Mouse (Mus musculus): ENCODE measurements around the gene Dis3l2.

Gene Dis3l2

GRCm38 (mm10) chr1:86916355-86916984, 212.9 kb downstream of the Dis3l2 start:
- peak; percentile 2 for DNase-seq (ENCODE audit: low spot score)

DNA sequence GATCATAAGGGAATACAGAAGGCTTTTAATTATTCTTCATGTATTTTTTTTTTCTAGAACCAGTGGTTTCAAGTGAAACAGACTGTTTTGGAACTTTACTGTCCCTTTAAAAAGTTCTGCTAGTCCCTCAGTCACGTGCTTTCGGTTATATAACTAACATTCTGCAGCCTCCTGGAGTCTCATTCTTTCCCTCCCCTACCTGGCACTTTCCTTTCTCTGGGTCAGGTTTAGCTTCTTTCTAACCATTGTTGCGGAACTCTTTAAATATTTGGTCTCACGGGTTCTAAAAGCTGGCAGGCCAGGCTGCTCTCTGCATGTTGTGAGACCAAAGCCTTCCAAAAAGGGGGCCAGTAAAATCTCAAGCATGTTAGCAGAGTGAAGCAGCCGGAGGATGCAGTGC, 222.2 kb downstream of the Dis3l2 start:
- no peak for DNase-seq (ENCODE audit: low spot score)

GRCm38 (mm10) chr1:86931606-86932379, 228.2 kb downstream of the Dis3l2 start:
- no peak for DNase-seq (ENCODE audit: low spot score)

GRCm38 (mm10) chr1:86932810-86933209, 229.2 kb downstream of the Dis3l2 start:
- DNase-seq (ENCODE audit: low spot score), result no peak

GRCm38 (mm10) chr1:86933656-86934055, 230.0 kb downstream of the Dis3l2 start:
- DNase-seq (ENCODE audit: low spot score), result no peak

DNA sequence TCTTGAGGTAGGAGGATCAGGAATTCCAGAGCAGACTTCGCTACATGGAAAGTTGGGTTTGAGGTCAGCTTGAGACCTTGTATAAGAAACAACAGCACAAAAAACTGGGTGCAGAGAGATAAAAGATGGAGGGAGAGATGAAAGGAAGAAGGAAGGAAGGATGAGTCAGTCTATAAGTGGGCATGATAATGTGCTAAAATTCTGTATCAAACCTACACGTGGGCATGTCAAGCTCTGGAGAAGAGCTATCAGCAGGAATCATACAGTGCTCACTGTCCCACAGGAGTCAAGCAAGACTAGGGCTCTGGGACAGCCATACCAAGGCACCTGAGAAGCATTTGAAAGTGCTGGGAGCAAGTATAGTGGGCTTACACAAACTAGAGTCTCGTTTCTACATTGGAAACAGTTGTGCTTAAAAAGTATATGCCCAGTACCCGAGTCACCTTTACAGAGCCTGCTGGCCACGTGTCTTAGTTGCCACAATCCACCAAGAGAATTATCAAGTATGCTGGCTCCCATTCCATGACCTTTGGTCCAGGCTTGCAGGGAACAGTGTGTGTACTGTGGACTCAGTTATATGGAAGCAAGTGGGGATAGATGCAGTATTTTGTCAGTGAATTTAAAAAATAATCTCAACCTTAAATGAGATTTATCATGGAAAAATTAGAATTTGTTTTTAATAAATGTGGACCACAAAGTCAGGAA, 248.0 kb downstream of the Dis3l2 start:
- DNase-seq (ENCODE audit: low spot score), result no peak

DNA sequence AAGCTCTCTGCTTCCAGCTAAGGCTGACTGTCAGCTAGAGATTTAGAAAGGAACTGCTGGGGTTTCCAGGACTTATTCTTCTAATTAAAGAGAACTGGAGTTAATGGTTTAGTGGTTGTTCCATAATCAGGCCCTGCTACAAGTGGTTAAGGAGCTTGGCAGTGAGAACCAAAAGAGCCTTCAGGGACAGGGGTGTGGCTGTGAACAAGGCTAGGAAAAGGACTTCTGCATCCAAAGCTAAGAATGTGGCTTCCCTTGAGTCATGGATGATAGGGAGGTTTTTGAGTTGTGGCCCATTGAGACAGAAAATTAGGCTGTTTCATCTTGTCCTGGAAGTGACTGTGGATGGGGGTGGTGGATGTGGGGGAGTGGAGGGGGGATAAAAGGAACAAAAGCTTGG, 252.2 kb downstream of the Dis3l2 start:
- no peak for DNase-seq (ENCODE audit: low spot score)

DNA sequence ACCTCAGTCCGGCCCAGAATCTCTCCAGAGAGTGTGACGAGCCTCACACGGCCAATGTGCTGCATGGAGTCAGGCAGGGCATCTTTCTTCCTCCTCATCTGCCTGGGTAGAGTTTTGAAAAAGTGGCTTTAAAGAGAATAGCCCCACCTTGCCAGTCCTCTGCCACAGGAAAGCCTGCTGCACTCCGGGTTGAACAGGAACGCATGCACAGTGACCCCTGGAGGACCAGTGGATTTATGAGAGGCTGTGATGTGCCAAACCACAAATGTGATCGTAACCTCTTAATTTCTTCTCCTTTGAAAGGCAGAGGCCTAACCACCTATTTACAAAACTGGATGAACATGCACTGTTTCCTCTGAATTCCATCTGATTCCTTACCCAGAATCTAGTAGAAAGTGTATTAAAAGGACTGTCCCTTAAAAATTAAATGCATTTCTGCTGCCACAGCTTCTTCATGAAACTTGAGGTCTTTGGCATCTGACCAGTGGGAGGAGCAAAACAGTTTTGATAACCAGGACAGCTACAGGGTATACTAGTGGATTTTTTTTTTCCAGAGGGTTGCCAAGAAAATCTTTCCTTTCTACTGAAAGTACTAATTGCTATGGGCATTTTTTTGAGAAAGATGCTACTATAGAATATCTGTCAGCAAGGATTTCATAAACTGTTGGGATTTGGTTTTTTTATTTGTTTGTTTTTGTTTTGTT, 264.8 kb downstream of the Dis3l2 start:
- no peak for DNase-seq (ENCODE audit: low spot score)

DNA sequence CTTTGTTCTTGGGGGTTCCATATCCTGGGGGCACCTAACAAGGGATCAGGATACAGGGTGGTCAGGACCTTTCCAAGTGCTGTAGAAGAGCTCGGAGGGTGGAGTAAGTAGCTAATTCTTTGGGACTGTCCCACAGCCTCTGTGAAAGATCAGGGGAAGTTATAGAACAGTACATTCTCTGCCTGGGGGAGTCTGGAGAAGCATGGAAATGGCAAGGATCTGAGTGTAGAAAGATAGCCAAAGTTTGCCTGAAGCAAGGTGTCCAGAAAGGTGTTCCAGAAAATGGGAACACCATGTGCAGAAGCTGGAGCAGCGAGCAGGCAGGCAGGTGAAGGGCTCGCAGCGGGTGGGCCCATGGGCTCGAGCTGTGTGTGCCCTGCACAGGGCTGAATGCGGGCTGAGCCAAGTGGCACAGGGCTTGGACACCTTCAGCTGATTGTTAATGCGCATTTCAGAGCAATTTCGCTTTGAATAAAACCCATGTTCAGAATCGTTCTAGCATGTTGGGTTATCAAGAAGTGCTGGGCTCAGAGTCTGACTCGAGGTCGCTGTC, 265.6 kb downstream of the Dis3l2 start:
- no peak for DNase-seq (ENCODE audit: low spot score)

- no peak for DNase-seq (ENCODE audit: low spot score)
Observed at GRCm38 (mm10) chr1:86972693-86973092, 269.1 kb downstream of the Dis3l2 start.

DNA sequence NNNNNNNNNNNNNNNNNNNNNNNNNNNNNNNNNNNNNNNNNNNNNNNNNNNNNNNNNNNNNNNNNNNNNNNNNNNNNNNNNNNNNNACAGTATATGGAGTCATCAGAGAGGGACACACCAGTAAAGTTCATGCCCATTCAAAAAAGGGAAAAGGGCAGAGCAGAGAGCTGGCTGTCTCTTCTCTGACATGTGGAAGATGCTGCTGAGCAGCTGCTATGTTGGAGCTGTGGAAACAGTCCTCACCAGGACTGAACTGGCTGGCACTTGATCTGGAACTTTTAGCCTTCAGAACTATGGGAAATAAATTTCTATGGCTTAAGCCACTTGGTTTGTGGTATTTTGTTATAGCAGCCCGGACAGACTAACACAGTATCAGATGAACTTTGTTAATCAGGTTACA, 273.4 kb downstream of the Dis3l2 start:
- no peak for DNase-seq (ENCODE audit: low spot score)

DNA sequence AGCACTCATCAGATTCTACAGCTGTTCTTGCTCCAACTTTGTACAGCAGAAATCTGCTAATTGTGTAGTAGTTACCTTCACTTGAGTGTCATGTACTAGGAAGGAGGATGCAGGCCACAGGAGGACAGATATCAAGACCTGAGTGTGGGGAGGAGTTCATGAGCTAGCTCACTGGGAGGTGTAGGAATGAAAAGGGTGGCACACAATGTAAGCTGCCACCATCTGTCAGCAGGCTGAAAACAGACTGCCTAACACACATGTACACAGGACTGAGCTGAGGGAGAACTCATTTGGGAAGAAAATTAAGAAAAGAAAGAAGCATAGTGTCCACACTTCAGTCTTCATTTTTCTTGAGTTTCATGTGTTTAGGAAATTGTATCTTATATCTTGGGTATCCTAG, 282.8 kb downstream of the Dis3l2 start:
- no peak for DNase-seq (ENCODE audit: low spot score)

DNA sequence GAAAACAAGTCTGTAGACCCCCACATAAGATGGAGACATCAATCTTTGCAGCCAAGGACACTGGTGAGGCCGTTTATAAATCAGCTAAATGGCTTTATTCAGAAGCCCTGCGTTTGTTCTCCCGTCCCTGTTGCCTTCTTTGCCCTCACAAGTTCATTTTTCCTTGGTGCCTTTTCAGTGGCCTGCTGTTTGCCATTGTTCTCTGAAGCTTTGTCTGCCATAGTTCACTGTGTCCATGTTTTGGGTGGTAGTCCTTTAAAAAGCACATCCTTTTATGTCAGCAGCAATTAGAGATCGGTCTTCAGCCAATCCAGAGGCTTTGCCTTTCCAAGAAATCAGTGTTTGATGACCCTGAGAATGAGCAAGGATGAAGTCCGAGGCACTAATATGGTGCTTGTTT, 289.2 kb downstream of the Dis3l2 start:
- no peak for DNase-seq (ENCODE audit: low spot score)

DNA sequence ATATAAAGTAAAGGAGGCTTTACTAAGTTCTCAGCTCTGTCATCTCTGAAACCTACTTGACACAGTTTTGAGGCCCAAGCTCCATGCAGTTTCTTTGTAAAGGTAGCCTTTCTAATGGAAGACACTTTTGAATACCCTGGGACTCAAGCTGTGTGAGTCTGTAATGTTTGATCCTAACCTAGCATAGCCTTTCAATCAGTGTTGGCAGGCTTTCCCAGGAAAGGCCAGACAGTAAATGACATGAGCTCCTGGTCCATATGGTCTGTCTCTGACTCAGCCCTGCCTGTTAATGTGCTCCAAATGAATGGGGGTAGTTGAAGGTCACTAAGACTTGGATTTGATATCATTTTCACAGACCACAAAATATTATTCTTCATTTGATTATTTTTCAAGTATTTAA, 290.4 kb downstream of the Dis3l2 start:
- DNase-seq (ENCODE audit: low spot score), result no peak

DNA sequence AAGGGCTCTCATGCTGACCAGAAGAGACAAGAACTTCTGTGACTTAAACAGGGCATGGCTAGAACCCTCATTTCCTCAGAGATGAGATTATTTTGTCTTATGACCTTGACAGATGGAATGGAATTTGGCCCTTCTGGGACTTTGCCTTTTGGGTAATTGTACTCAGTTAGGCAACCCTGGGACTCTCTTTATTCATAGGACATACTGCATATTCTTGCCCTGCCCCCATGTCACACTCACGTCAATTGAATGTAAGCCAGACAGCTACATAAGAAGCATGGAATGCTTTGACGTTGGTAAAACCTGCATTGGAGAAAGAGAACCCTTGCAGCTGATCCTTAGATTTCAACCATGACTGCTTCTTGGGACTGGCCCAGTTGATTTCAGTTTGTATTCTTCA, 294.4 kb downstream of the Dis3l2 start:
- DNase-seq (ENCODE audit: low spot score), result no peak

DNA sequence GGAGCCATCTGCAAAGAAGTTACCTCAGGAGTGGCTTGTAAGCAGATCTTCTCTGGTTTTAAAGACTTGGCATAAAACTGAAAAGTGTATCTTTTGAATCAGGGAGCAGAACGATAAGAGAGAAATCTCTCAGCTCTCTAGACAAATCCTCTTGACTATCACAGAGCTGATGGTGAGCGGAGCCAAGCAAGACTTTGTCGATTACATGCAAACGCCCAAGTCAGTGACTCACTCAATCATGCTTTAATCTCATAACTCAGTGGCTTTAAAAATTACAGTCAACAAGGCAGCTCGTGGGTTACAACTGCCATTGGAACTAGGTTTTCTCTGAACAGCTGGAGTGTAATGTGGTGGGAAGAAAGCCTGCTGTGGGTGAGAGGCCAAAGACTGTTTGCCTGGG, 297.8 kb downstream of the Dis3l2 start:
- DNase-seq (ENCODE audit: low spot score), result no peak

DNA sequence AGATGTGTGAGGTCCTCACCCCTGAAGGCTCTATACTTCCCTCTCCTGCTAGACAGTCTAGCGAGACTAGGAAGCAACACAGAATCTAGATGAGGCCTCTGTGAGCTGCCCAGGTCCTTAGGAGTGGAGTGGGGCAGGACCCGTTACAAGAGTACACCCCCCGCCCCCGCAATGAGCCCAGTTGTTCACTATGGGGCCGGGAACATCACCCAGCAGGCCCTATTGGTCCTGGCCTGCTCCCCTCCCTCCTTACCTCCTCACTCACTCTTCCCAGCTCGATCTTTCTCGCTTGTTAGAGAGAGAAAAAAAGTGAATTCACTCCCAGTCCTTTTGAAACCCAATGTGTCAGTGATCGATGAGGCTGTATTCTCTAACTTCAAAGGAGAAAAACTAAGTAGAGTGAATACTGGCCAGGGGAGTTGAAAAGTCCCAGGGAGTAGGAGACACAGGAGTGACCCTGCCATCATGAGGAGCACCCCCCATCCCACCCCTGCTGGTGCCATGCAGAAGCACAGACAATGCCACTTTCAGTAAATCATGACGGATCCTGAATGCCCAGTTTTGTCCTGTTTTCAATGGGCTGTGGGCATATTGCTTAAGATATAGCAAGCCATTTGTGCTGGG, 299.0 kb downstream of the Dis3l2 start:
- no peak for DNase-seq (ENCODE audit: low spot score)

DNA sequence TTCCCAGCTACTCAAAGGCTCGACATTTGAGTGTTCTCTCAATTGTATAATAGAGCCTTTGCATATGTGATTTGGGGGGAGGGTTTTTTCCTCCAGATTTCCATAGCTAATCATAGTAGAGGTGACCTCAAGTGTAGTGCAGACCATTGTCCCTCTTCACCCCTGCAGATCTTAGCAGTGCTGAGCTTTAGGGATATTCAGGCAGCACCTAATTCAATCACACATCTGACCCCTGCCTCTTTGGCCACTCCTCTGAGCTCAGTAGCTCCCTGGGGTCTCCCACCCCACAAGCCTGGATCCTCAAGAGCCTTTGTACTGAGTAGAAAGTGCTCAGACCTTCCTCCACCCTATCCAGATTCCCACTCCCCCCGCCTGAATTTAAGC, 299.6 kb downstream of the Dis3l2 start:
- DNase-seq (ENCODE audit: low spot score), result no peak

DNA sequence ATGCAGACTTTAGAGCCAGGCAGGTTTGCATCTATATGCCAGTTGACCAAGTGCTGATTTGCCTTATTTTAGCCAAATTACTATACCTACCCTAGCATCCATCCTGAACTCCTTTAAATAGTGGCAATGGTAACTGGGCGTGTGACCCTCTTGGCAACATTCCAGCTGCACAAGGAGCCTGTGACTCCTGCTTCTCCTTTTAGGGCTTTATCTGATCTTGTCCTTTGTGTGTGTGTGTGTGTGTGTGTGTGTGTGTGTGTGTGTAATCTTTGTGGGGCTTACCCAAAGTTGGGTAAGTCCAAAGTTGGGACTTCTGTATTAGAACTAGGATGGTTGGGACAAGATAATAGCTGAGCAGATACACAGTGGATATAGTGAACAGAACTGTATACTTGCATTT, 302.8 kb downstream of the Dis3l2 start:
- no peak for DNase-seq (ENCODE audit: low spot score)

- no peak for DNase-seq (ENCODE audit: low spot score)
Observed at GRCm38 (mm10) chr1:87008211-87008610, 304.6 kb downstream of the Dis3l2 start.

DNA sequence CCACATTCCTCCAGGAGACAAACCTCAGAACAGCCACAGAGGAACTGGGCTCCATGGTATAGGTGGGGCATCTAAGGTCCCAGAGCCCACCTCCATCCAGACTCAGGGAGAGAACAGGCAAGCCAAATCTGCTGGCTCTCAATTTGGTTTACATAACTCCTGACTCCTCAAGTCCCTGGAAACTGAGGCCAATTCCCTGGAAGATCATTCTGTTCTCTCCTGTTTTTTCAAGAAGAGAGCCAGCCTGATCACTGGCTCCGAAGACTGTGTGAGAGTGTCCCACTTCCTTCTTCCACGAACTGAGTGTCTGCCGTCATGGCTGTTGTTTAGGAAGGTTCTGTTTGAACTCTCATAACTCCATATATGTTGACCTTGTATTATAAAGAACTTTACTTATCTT, 305.5 kb downstream of the Dis3l2 start:
- no peak for DNase-seq (ENCODE audit: low spot score)
